Mouse (Mus musculus): ENCODE results near the gene Elk3. TPM values are rescaled to one million over a fixed set of nuclear protein-coding genes. Genes with fewer than 3 reads are reported as not detected.

Elk3 gene
- polyA plus RNA-seq, 1 experiment, result 15.5 TPM

- H3K4me1 ChIP-seq (ENCODE audit: control insufficient read depth, insufficient read depth, low read length), result no peaks in the 10 kb centered on the region; the same call in 1 of the 2 replicates
- H3K4me3 ChIP-seq (replicated peaks; ENCODE audit: control insufficient read depth, low read depth, low read length), result no peak overlapping the region
- TF ChIP-seq POLR2A (IDR thresholded peaks at IDR 0.05; ENCODE audit: borderline replicate concordance, control insufficient read depth, low read depth, low read length) (no peak), CTCF (IDR thresholded peaks at IDR 0.05; ENCODE audit: control insufficient read depth, insufficient read depth, low read length) (no peak)
- WGBS, result 45% methylated on average over 4 of the region's 4 CpGs
- H3K27ac ChIP-seq (ENCODE audit: control insufficient read depth, insufficient read depth, low read depth, low read length, poor library complexity), result no peak overlapping the region
Measured at GRCm38 (mm10) chr10:93214251-93214650, 96.7 kb downstream of the Elk3 start.

GRCm38 (mm10) chr10:93213339-93213738 lies 97.6 kb downstream of the Elk3 start:
- H3K4me3 ChIP-seq (replicated peaks; ENCODE audit: control insufficient read depth, low read depth, low read length), result no peak overlapping the region
- H3K27ac ChIP-seq (ENCODE audit: control insufficient read depth, insufficient read depth, low read depth, low read length, poor library complexity), result no peak overlapping the region
- 63% methylated on average over 7 of the region's 7 CpGs for WGBS
- peaks cover 3% of the 10 kb centered on the region; the same call in 1 of the 2 replicates for H3K4me1 ChIP-seq (ENCODE audit: control insufficient read depth, insufficient read depth, low read length)
- TF ChIP-seq POLR2A (IDR thresholded peaks at IDR 0.05; ENCODE audit: borderline replicate concordance, control insufficient read depth, low read depth, low read length) (no peak), CTCF (IDR thresholded peaks at IDR 0.05; ENCODE audit: control insufficient read depth, insufficient read depth, low read length) (no peak)

GRCm38 (mm10) chr10:93212699-93213098 lies 98.2 kb downstream of the Elk3 start:
- H3K4me1 ChIP-seq (ENCODE audit: control insufficient read depth, insufficient read depth, low read length), result peaks cover 3% of the 10 kb centered on the region; the same call in 1 of the 2 replicates
- H3K27ac ChIP-seq (ENCODE audit: control insufficient read depth, insufficient read depth, low read depth, low read length, poor library complexity), result no peak overlapping the region
- WGBS, result 83% methylated on average over 2 of the region's 2 CpGs
- TF ChIP-seq POLR2A (IDR thresholded peaks at IDR 0.05; ENCODE audit: borderline replicate concordance, control insufficient read depth, low read depth, low read length) (no peak), CTCF (IDR thresholded peaks at IDR 0.05; ENCODE audit: control insufficient read depth, insufficient read depth, low read length) (no peak)
- H3K4me3 ChIP-seq (replicated peaks; ENCODE audit: control insufficient read depth, low read depth, low read length), result no peak overlapping the region

GRCm38 (mm10) chr10:93207176-93207575 lies 103.8 kb downstream of the Elk3 start:
- Histone ChIP-seq H3K27ac (ENCODE audit: control insufficient read depth, insufficient read depth, low read depth, low read length, poor library complexity) (no peak overlapping the region), H3K4me1 (ENCODE audit: control insufficient read depth, insufficient read depth, low read length) (peaks cover 6% of the 10 kb centered on the region; the same call in 1 of the 2 replicates), H3K4me3 (replicated peaks; ENCODE audit: control insufficient read depth, low read depth, low read length) (no peak overlapping the region)
- TF ChIP-seq CTCF (IDR thresholded peaks at IDR 0.05; ENCODE audit: control insufficient read depth, insufficient read depth, low read length) (no peak), POLR2A (IDR thresholded peaks at IDR 0.05; ENCODE audit: borderline replicate concordance, control insufficient read depth, low read depth, low read length) (no peak)
- 36% methylated on average over 5 of the region's 5 CpGs for WGBS

- Histone ChIP-seq H3K4me3 (replicated peaks; ENCODE audit: control insufficient read depth, low read depth, low read length) (no peak overlapping the region), H3K27ac (ENCODE audit: control insufficient read depth, insufficient read depth, low read depth, low read length, poor library complexity) (no peak overlapping the region), H3K4me1 (ENCODE audit: control insufficient read depth, insufficient read depth, low read length) (peaks cover 6% of the 10 kb centered on the region; the same call in 1 of the 2 replicates)
- no peak for TF ChIP-seq POLR2A (IDR thresholded peaks at IDR 0.05; ENCODE audit: borderline replicate concordance, control insufficient read depth, low read depth, low read length)
- TF ChIP-seq CTCF (IDR thresholded peaks at IDR 0.05; ENCODE audit: control insufficient read depth, insufficient read depth, low read length), result no peak
- WGBS, result 87% methylated on average over 4 of the region's 4 CpGs
Measured at GRCm38 (mm10) chr10:93205287-93205956, 105.5 kb downstream of the Elk3 start.

GRCm38 (mm10) chr10:93201846-93202458 lies 109.0 kb downstream of the Elk3 start:
- no peak for TF ChIP-seq CTCF (IDR thresholded peaks at IDR 0.05; ENCODE audit: control insufficient read depth, insufficient read depth, low read length)
- no peak for TF ChIP-seq POLR2A (IDR thresholded peaks at IDR 0.05; ENCODE audit: borderline replicate concordance, control insufficient read depth, low read depth, low read length)
- Histone ChIP-seq H3K27ac (ENCODE audit: control insufficient read depth, insufficient read depth, low read depth, low read length, poor library complexity) (no peak overlapping the region), H3K4me3 (replicated peaks; ENCODE audit: control insufficient read depth, low read depth, low read length) (no peak overlapping the region), H3K4me1 (ENCODE audit: control insufficient read depth, insufficient read depth, low read length) (peaks cover 1% of the 10 kb centered on the region; the same call in 1 of the 2 replicates)
- WGBS, result 81% methylated on average over 6 of the region's 6 CpGs

- no peak overlapping the region for H3K4me3 ChIP-seq (replicated peaks; ENCODE audit: control insufficient read depth, low read depth, low read length)
- TF ChIP-seq POLR2A (IDR thresholded peaks at IDR 0.05; ENCODE audit: borderline replicate concordance, control insufficient read depth, low read depth, low read length) (no peak), CTCF (IDR thresholded peaks at IDR 0.05; ENCODE audit: control insufficient read depth, insufficient read depth, low read length) (no peak)
- 65% methylated on average over 3 of the region's 3 CpGs for WGBS
- H3K27ac ChIP-seq (ENCODE audit: control insufficient read depth, insufficient read depth, low read depth, low read length, poor library complexity), result no peak overlapping the region
- H3K4me1 ChIP-seq (ENCODE audit: control insufficient read depth, insufficient read depth, low read length), result no peaks in the 10 kb centered on the region; the same call in 1 of the 2 replicates
Measured at GRCm38 (mm10) chr10:93198958-93199357, 112.0 kb downstream of the Elk3 start.

Other genes with a start within 250 kb of the Elk3 start
- gene Cfap54, start 229.5 kb downstream of the Elk3 start, polyA plus RNA-seq (2011; ENCODE audit: insufficient read depth, insufficient read length, low replicate concordance, missing spikeins), result 1.8 TPM in 1 of 2 replicates, not detected in the other
- 19.5 and 21.2 TPM in 2 replicates for gene Cdk17, start 150.3 kb downstream of the Elk3 start, polyA plus RNA-seq (2011; ENCODE audit: insufficient read depth, insufficient read length, low replicate concordance, missing spikeins)
- gene Lta4h, start 142.3 kb upstream of the Elk3 start, polyA plus RNA-seq (2011; ENCODE audit: insufficient read depth, insufficient read length, low replicate concordance, missing spikeins), result 147 and 309 TPM in 2 replicates
- gene Hal, start 177.6 kb upstream of the Elk3 start, polyA plus RNA-seq (2011; ENCODE audit: insufficient read depth, insufficient read length, low replicate concordance, missing spikeins), result 2.0 and 6.1 TPM in 2 replicates
- gene Amdhd1, start 228.9 kb upstream of the Elk3 start, polyA plus RNA-seq (2011; ENCODE audit: insufficient read depth, insufficient read length, low replicate concordance, missing spikeins), result 1.4 TPM in 1 of 2 replicates, not detected in the other
- 0.40 TPM in 1 of 2 replicates, not detected in the other for gene Ccdc38, start 229.5 kb upstream of the Elk3 start, polyA plus RNA-seq (2011; ENCODE audit: insufficient read depth, insufficient read length, low replicate concordance, missing spikeins)